Comparison of ENCODE assay signal across 8 mouse cellular contexts in genomic region chr9:37384284-37385182, GRCm38 (mm10). TPM values are rescaled to one million over a fixed set of nuclear protein-coding genes. Genes with fewer than 3 reads are reported as not detected.
DNase-seq lines count a peak whose midpoint lies in the region; ATAC-seq lines count a peak whose summit lies in the region.

No protein-coding gene starts in this region.

- no peak overlapping the region for H3K27ac ChIP-seq in heart, embryonic 16.5 days (ENCODE audit: low read length)
- H3K27ac ChIP-seq in limb, embryonic 10.5 days = peak overlapping the region; percentile 73
- peak overlapping the region; percentile 87 for H3K27ac ChIP-seq in midbrain, embryonic 10.5 days (replicated peaks)

- DNase-seq in embryo, embryonic 11 days = peak; percentile 83
- DNase-seq in limb, embryonic 10.5 days (ENCODE audit: low spot score) = peak; percentile 73
- DNase-seq in midbrain, embryonic 10.5 days (ENCODE audit: low spot score) = peak; percentile 71
- DNase-seq in spleen, postnatal 14 days (ENCODE audit: low spot score in 2 of 2) = no peak
- DNase-seq in right cerebral cortex, adult 18-20 months = no peak

- peak overlapping the region; percentile 75 for H3K9ac ChIP-seq in heart, embryonic 16.5 days (ENCODE audit: low read length)

- peaks cover 12% of the 10 kb centered on the region for H3K4me1 ChIP-seq in megakaryocyte, embryonic 14.5 days
- 0 out of 2 replicates have a peak, but pooled peaks cover 2% of the 10 kb centered on the region for H3K4me1 ChIP-seq in heart, embryonic 16.5 days (ENCODE audit: control insufficient read depth, insufficient read depth, low read length)
- H3K4me1 ChIP-seq in limb, embryonic 10.5 days = peaks cover 11% of the 10 kb centered on the region; the same call in 1 of the 2 replicates
- H3K4me1 ChIP-seq in midbrain, embryonic 10.5 days = peaks cover 11% of the 10 kb centered on the region

- peak overlapping the region; percentile 92 for H3K4me2 ChIP-seq in heart, embryonic 16.5 days (ENCODE audit: low read depth, low read length)

- H3K36me3 ChIP-seq in megakaryocyte, embryonic 14.5 days (replicated peaks; ENCODE audit: low read length) = no peaks in the 10 kb centered on the region
- H3K36me3 ChIP-seq in heart, embryonic 16.5 days (ENCODE audit: control insufficient read depth, insufficient read depth) = no peaks in the 10 kb centered on the region
- H3K36me3 ChIP-seq in limb, embryonic 10.5 days = no peaks in the 10 kb centered on the region
- H3K36me3 ChIP-seq in midbrain, embryonic 10.5 days = no peaks in the 10 kb centered on the region

- H3K4me3 ChIP-seq in megakaryocyte, embryonic 14.5 days (replicated peaks) = peak overlapping the region; percentile 90
- H3K4me3 ChIP-seq in heart, embryonic 16.5 days (ENCODE audit: low read length) = peak overlapping the region; percentile 55
- H3K4me3 ChIP-seq in limb, embryonic 10.5 days = peak overlapping the region; percentile 57
- peak overlapping the region; percentile 56 for H3K4me3 ChIP-seq in midbrain, embryonic 10.5 days

- no peaks in the 10 kb centered on the region for H3K9me3 ChIP-seq in megakaryocyte, embryonic 14.5 days
- no peaks in the 10 kb centered on the region for H3K9me3 ChIP-seq in heart, embryonic 16.5 days (replicated peaks; ENCODE audit: control insufficient read depth, low read length)
- no peaks in the 10 kb centered on the region for H3K9me3 ChIP-seq in limb, embryonic 10.5 days (replicated peaks)
- no peaks in the 10 kb centered on the region for H3K9me3 ChIP-seq in midbrain, embryonic 10.5 days (replicated peaks)

- ATAC-seq in megakaryocyte, adult 5-6 weeks (ENCODE audit: poor library complexity, severe bottlenecking) = no peak
- ATAC-seq in heart, embryonic 16.5 days (replicated peaks; ENCODE audit: extremely low read depth, insufficient read depth, low FRiP score) = peak; percentile 67

- 5% methylated on average over 54 of the region's 54 CpGs for WGBS in heart, embryonic 16.5 days
- 12% methylated on average over 54 of the region's 54 CpGs for WGBS in limb, embryonic 10.5 days
- 12% methylated on average over 54 of the region's 54 CpGs for WGBS in midbrain, embryonic 10.5 days

- peaks cover 62% of the 10 kb centered on the region for H3K27me3 ChIP-seq in megakaryocyte, embryonic 14.5 days (replicated peaks)
- H3K27me3 ChIP-seq in heart, embryonic 16.5 days (ENCODE audit: control insufficient read depth, insufficient read depth, low read length) = peaks cover 29% of the 10 kb centered on the region
- peaks cover 51% of the 10 kb centered on the region for H3K27me3 ChIP-seq in limb, embryonic 10.5 days (ENCODE audit: low read depth, poor library complexity, severe bottlenecking)
- peaks cover 47% of the 10 kb centered on the region for H3K27me3 ChIP-seq in midbrain, embryonic 10.5 days (ENCODE audit: low read depth, poor library complexity, severe bottlenecking)

RNA-seq across cellular contexts. Expression of gene Robo4, which starts 17.2 kb away (rescaled TPM):
- polyA plus RNA-seq in megakaryocyte, embryonic 14.5 days (2012; ENCODE audit: insufficient read depth, low replicate concordance) = not detected in 2 replicates
- total RNA-seq in megakaryocyte, adult 5-6 weeks (2015) = not detected in 2 replicates
- total RNA-seq in megakaryocyte, adult 5-6 weeks (2017) = not detected in 2 replicates
- polyA plus RNA-seq in heart, embryonic 16.5 days (2015; fragmentation: Nextera tagmentation; extraction: Ambion mirVana) = 9.2 and 11.2 TPM in 2 replicates
- 9.9 and 10.3 TPM in 2 replicates for polyA plus RNA-seq in limb, embryonic 10.5 days (2016; fragmentation: Nextera tagmentation; extraction: Ambion mirVana)
- polyA plus RNA-seq in midbrain, embryonic 10.5 days (2016; fragmentation: Nextera tagmentation; extraction: Ambion mirVana) = 5.6 and 6.0 TPM in 2 replicates

RNA-seq across cellular contexts. Expression of gene Hepacam, which starts 17.4 kb away (rescaled TPM):
- not detected in 2 replicates for polyA plus RNA-seq in megakaryocyte, embryonic 14.5 days (2012; ENCODE audit: insufficient read depth, low replicate concordance)
- total RNA-seq in megakaryocyte, adult 5-6 weeks (2015) = not detected in 2 replicates
- not detected in 2 replicates for total RNA-seq in megakaryocyte, adult 5-6 weeks (2017)
- polyA plus RNA-seq in heart, embryonic 16.5 days (2015; fragmentation: Nextera tagmentation; extraction: Ambion mirVana) = 0.08 and 0.10 TPM in 2 replicates
- 0.04 TPM in 1 of 2 replicates, not detected in the other for polyA plus RNA-seq in limb, embryonic 10.5 days (2016; fragmentation: Nextera tagmentation; extraction: Ambion mirVana)
- 0.04 and 0.05 TPM in 2 replicates for polyA plus RNA-seq in midbrain, embryonic 10.5 days (2016; fragmentation: Nextera tagmentation; extraction: Ambion mirVana)

RNA-seq across cellular contexts. Expression of gene Ccdc15, which starts 36.3 kb away (rescaled TPM):
- 2.8 TPM in 1 of 2 replicates, not detected in the other for polyA plus RNA-seq in megakaryocyte, embryonic 14.5 days (2012; ENCODE audit: insufficient read depth, low replicate concordance)
- total RNA-seq in megakaryocyte, adult 5-6 weeks (2015) = 6.0 and 9.2 TPM in 2 replicates
- total RNA-seq in megakaryocyte, adult 5-6 weeks (2017) = 6.7 and 8.3 TPM in 2 replicates
- polyA plus RNA-seq in heart, embryonic 16.5 days (2015; fragmentation: Nextera tagmentation; extraction: Ambion mirVana) = 3.8 and 4.6 TPM in 2 replicates
- polyA plus RNA-seq in limb, embryonic 10.5 days (2016; fragmentation: Nextera tagmentation; extraction: Ambion mirVana) = 8.3 and 8.8 TPM in 2 replicates
- 11.7 and 13.1 TPM in 2 replicates for polyA plus RNA-seq in midbrain, embryonic 10.5 days (2016; fragmentation: Nextera tagmentation; extraction: Ambion mirVana)

RNA-seq across cellular contexts. Expression of gene Robo3, which starts 48.5 kb away (rescaled TPM):
- 433 and 1,147 TPM in 2 replicates for polyA plus RNA-seq in megakaryocyte, embryonic 14.5 days (2012; ENCODE audit: insufficient read depth, low replicate concordance)
- total RNA-seq in megakaryocyte, adult 5-6 weeks (2015) = not detected in 2 replicates
- 0.20 TPM in 1 of 2 replicates, not detected in the other for total RNA-seq in megakaryocyte, adult 5-6 weeks (2017)
- not detected in 2 replicates for polyA plus RNA-seq in heart, embryonic 16.5 days (2015; fragmentation: Nextera tagmentation; extraction: Ambion mirVana)
- polyA plus RNA-seq in limb, embryonic 10.5 days (2016; fragmentation: Nextera tagmentation; extraction: Ambion mirVana) = 0.10 TPM in 1 of 2 replicates, not detected in the other
- polyA plus RNA-seq in midbrain, embryonic 10.5 days (2016; fragmentation: Nextera tagmentation; extraction: Ambion mirVana) = 13.1 and 36.6 TPM in 2 replicates

Comparison
In these comparisons a context has a peak if more than half of its experiments do, and no peak if none do; other contexts are left out.
1. DNase-seq: peak in embryo, embryonic 11 days (single experiment), limb, embryonic 10.5 days (single experiment) and midbrain, embryonic 10.5 days (single experiment); none in spleen, postnatal 14 days (0 of 2) and right cerebral cortex, adult 18-20 months (single experiment).
2. Peak in every context shown above with its lines, with median percentiles within 50 percentile points of each other: H3K4me3 ChIP-seq.